Mouse (Mus musculus): ENCODE measurements around the gene Samd1.

GRCm38 (mm10) chr8:83995973-83996372 is 1.5 kb upstream of the Samd1 start:
- TF ChIP-seq CTCF (IDR thresholded peaks at IDR 0.05; ENCODE audit: low read depth) (no peak), EP300 (optimal IDR thresholded peaks at IDR 0.05) (no peak)

Data from stomach, postnatal 0 days (tissue).